Mouse (Mus musculus): ENCODE measurements around the gene Gm28048. TPM values are rescaled to one million over a fixed set of nuclear protein-coding genes. Genes with fewer than 3 reads are reported as not detected.

Gm28048 gene
- total and polyA plus RNA-seq, 2 experiments from 2014 or later, result 2.7 TPM; not detected in 1

- Histone ChIP-seq H3K27me3 (ENCODE audit: insufficient read depth, low read length) (no peaks in the 10 kb centered on the region), H3K36me3 (ENCODE audit: insufficient read depth, low read length) (no peaks in the 10 kb centered on the region), H3K4me2 (ENCODE audit: low read depth, low read length, poor library complexity, severe bottlenecking) (no peak overlapping the region), H3K9ac (replicated peaks; ENCODE audit: low read length, poor library complexity, severe bottlenecking) (no peak overlapping the region), H3K9me3 (ENCODE audit: low read length) (no peaks in the 10 kb centered on the region), H3K4me3 (ENCODE audit: low read depth, low read length) (no peak overlapping the region), H3K27ac (ENCODE audit: low read depth, low read length) (no peak overlapping the region), H3K4me1 (ENCODE audit: insufficient read depth, low read length) (no peaks in the 10 kb centered on the region)
- TF ChIP-seq CTCF (IDR thresholded peaks at IDR 0.05), result no peak
- ATAC-seq (ENCODE audit: low FRiP score) (no peak), DNase-seq (ENCODE audit: low spot score) (no peak)
- WGBS, result 86% methylated on average over 4 of the region's 4 CpGs
These were observed 154.3 kb downstream of the Gm28048 start for GRCm38 (mm10) chr11:22827514-22828080.

GRCm38 (mm10) chr11:22826665-22827064 is 155.2 kb downstream of the Gm28048 start:
- no peaks in the 10 kb centered on the region for H3K4me1 ChIP-seq (ENCODE audit: insufficient read depth, low read length)
- H3K27me3 ChIP-seq (ENCODE audit: insufficient read depth, low read length), result no peaks in the 10 kb centered on the region
- H3K27ac ChIP-seq (ENCODE audit: low read depth, low read length), result no peak overlapping the region
- WGBS, result 88% methylated on average over 6 of the region's 6 CpGs
- H3K4me3 ChIP-seq (ENCODE audit: low read depth, low read length), result no peak overlapping the region
- no peak for DNase-seq (ENCODE audit: low spot score)
- no peak for TF ChIP-seq CTCF (IDR thresholded peaks at IDR 0.05)
- no peak overlapping the region for H3K4me2 ChIP-seq (ENCODE audit: low read depth, low read length, poor library complexity, severe bottlenecking)
- no peaks in the 10 kb centered on the region for H3K36me3 ChIP-seq (ENCODE audit: insufficient read depth, low read length)
- no peaks in the 10 kb centered on the region for H3K9me3 ChIP-seq (ENCODE audit: low read length)
- no peak for ATAC-seq (ENCODE audit: low FRiP score)
- no peak overlapping the region for H3K9ac ChIP-seq (replicated peaks; ENCODE audit: low read length, poor library complexity, severe bottlenecking)

- Histone ChIP-seq H3K36me3 (ENCODE audit: insufficient read depth, low read length) (no peaks in the 10 kb centered on the region), H3K9me3 (ENCODE audit: low read length) (no peaks in the 10 kb centered on the region), H3K4me2 (ENCODE audit: low read depth, low read length, poor library complexity, severe bottlenecking) (no peak overlapping the region), H3K4me1 (ENCODE audit: insufficient read depth, low read length) (no peaks in the 10 kb centered on the region), H3K4me3 (ENCODE audit: low read depth, low read length) (no peak overlapping the region), H3K27me3 (ENCODE audit: insufficient read depth, low read length) (no peaks in the 10 kb centered on the region), H3K27ac (ENCODE audit: low read depth, low read length) (no peak overlapping the region), H3K9ac (replicated peaks; ENCODE audit: low read length, poor library complexity, severe bottlenecking) (no peak overlapping the region)
- WGBS, result 95% methylated on average over 14 of the region's 14 CpGs
- no peak for TF ChIP-seq CTCF (IDR thresholded peaks at IDR 0.05)
- no peak for ATAC-seq (ENCODE audit: low FRiP score)
- DNase-seq (ENCODE audit: low spot score), result no peak
These were observed 155.8 kb downstream of the Gm28048 start for GRCm38 (mm10) chr11:22826051-22826450.

- Histone ChIP-seq H3K27ac (ENCODE audit: low read depth, low read length) (no peak overlapping the region), H3K4me3 (ENCODE audit: low read depth, low read length) (no peak overlapping the region), H3K36me3 (ENCODE audit: insufficient read depth, low read length) (no peaks in the 10 kb centered on the region), H3K27me3 (ENCODE audit: insufficient read depth, low read length) (no peaks in the 10 kb centered on the region), H3K9ac (replicated peaks; ENCODE audit: low read length, poor library complexity, severe bottlenecking) (no peak overlapping the region), H3K4me1 (ENCODE audit: insufficient read depth, low read length) (no peaks in the 10 kb centered on the region), H3K4me2 (ENCODE audit: low read depth, low read length, poor library complexity, severe bottlenecking) (no peak overlapping the region), H3K9me3 (ENCODE audit: low read length) (no peaks in the 10 kb centered on the region)
- no peak for ATAC-seq (ENCODE audit: low FRiP score)
- no peak for TF ChIP-seq CTCF (IDR thresholded peaks at IDR 0.05)
- 89% methylated on average over 1 of the region's 1 CpGs for WGBS
- DNase-seq (ENCODE audit: low spot score), result no peak
These were observed 156.3 kb downstream of the Gm28048 start for GRCm38 (mm10) chr11:22825548-22825947.

GRCm38 (mm10) chr11:22824049-22824705 is 157.7 kb downstream of the Gm28048 start:
- no peak overlapping the region for H3K4me3 ChIP-seq (ENCODE audit: low read depth, low read length)
- no peak overlapping the region for H3K4me2 ChIP-seq (ENCODE audit: low read depth, low read length, poor library complexity, severe bottlenecking)
- no peaks in the 10 kb centered on the region for H3K9me3 ChIP-seq (ENCODE audit: low read length)
- DNase-seq (ENCODE audit: low spot score), result no peak
- no peaks in the 10 kb centered on the region for H3K36me3 ChIP-seq (ENCODE audit: insufficient read depth, low read length)
- no peaks in the 10 kb centered on the region for H3K27me3 ChIP-seq (ENCODE audit: insufficient read depth, low read length)
- H3K4me1 ChIP-seq (ENCODE audit: insufficient read depth, low read length), result no peaks in the 10 kb centered on the region
- ATAC-seq (ENCODE audit: low FRiP score), result no peak
- H3K9ac ChIP-seq (replicated peaks; ENCODE audit: low read length, poor library complexity, severe bottlenecking), result no peak overlapping the region
- no peak for TF ChIP-seq CTCF (IDR thresholded peaks at IDR 0.05)
- WGBS, result 81% methylated on average over 9 of the region's 9 CpGs
- no peak overlapping the region for H3K27ac ChIP-seq (ENCODE audit: low read depth, low read length)

GRCm38 (mm10) chr11:22821243-22821642 is 160.6 kb downstream of the Gm28048 start:
- 88% methylated on average over 3 of the region's 3 CpGs for WGBS
- TF ChIP-seq CTCF (IDR thresholded peaks at IDR 0.05), result no peak
- ATAC-seq (ENCODE audit: low FRiP score), result no peak

More at GRCm38 (mm10) chr11:22821243-22821642, 160.6 kb downstream of the Gm28048 start:
- H3K4me1 ChIP-seq (ENCODE audit: insufficient read depth, low read length), result no peaks in the 10 kb centered on the region
- H3K9ac ChIP-seq (replicated peaks; ENCODE audit: low read length, poor library complexity, severe bottlenecking), result no peak overlapping the region
- H3K36me3 ChIP-seq (ENCODE audit: insufficient read depth, low read length), result no peaks in the 10 kb centered on the region
- no peak overlapping the region for H3K27ac ChIP-seq (ENCODE audit: low read depth, low read length)
- H3K27me3 ChIP-seq (ENCODE audit: insufficient read depth, low read length), result no peaks in the 10 kb centered on the region
- no peak overlapping the region for H3K4me3 ChIP-seq (ENCODE audit: low read depth, low read length)
- no peak overlapping the region for H3K4me2 ChIP-seq (ENCODE audit: low read depth, low read length, poor library complexity, severe bottlenecking)
- no peaks in the 10 kb centered on the region for H3K9me3 ChIP-seq (ENCODE audit: low read length)
- no peak for DNase-seq (ENCODE audit: low spot score)

Measured in midbrain, postnatal 0 days (tissue).